Mouse (Mus musculus) CH12.LX (cell line): ENCODE measurements around the gene Camta1.

Experiments used
- BHLHE40 ChIP-seq: IDR thresholded peaks from 2 replicates; pipeline ENCODE4 v1.6.1; 2011; ENCODE audit warnings: mild to moderate bottlenecking, low read depth, low read length, improper control_type of control experiment
- CHD2 ChIP-seq: IDR thresholded peaks from 2 replicates; pipeline ENCODE4 v1.6.1; 2011; ENCODE audit warnings: low read length, improper control_type of control experiment
- CTCF ChIP-seq, 2 experiments: IDR thresholded peaks in 1 of 2; conservative IDR thresholded peaks in 1 of 2; 2 replicates each; pipeline ENCODE4 v1.5.1; 2011 to 2012; ENCODE audit warnings: low read depth in 2 of 2, low read length in 2 of 2, improper control_type of control experiment in 1 of 2, inconsistent platforms in 1 of 2, mild to moderate bottlenecking in 1 of 2, moderate library complexity in 1 of 2
- E2F4 ChIP-seq: IDR thresholded peaks from 2 replicates; pipeline ENCODE4 v1.6.1; 2011; ENCODE audit warnings: low read depth, low read length, improper control_type of control experiment; ENCODE audit not compliant: insufficient replicate concordance
- EP300 ChIP-seq: IDR thresholded peaks from 2 replicates; pipeline ENCODE4 v1.6.1; 2011; ENCODE audit warnings: low read length, improper control_type of control experiment
- MAX ChIP-seq: IDR thresholded peaks from 2 replicates; pipeline ENCODE4 v1.6.1; 2011; ENCODE audit warnings: low read length, improper control_type of control experiment
- MYC ChIP-seq: IDR thresholded peaks from 2 replicates; pipeline ENCODE4 v1.6.1; 2011; ENCODE audit warnings: low read depth, mild to moderate bottlenecking, improper control_type of control experiment, low read length
- NRF1 ChIP-seq: IDR thresholded peaks from 2 replicates; pipeline ENCODE4 v1.6.1; 2014; ENCODE audit warnings: low read depth, mild to moderate bottlenecking, inconsistent platforms, low read length, improper control_type of control experiment, moderate library complexity
- POLR2A ChIP-seq: IDR thresholded peaks from 2 replicates; pipeline ENCODE4 v1.6.1; 2011; ENCODE audit warnings: low read depth, mild to moderate bottlenecking, improper control_type of control experiment, low read length
- RCOR1 ChIP-seq: conservative IDR thresholded peaks from 2 replicates; pipeline ENCODE4 v1.6.1; 2012; ENCODE audit warnings: low read depth, mild to moderate bottlenecking, inconsistent platforms, low read length, improper control_type of control experiment
- SIN3A ChIP-seq: IDR thresholded peaks from 2 replicates; pipeline ENCODE4 v1.6.1; 2012; ENCODE audit warnings: low read length, improper control_type of control experiment, inconsistent platforms
- SMC3 ChIP-seq: IDR thresholded peaks from 2 replicates; pipeline ENCODE4 v1.6.1; 2011; ENCODE audit warnings: low read depth, low read length, improper control_type of control experiment
- TCF12 ChIP-seq: IDR thresholded peaks from 2 replicates; pipeline ENCODE4 v1.6.1; 2014; ENCODE audit warnings: low read depth, mild to moderate bottlenecking, inconsistent platforms, low read length, improper control_type of control experiment
- USF1 ChIP-seq: IDR thresholded peaks from 2 replicates; pipeline ENCODE4 v1.6.1; 2014; ENCODE audit warnings: low read depth, mild to moderate bottlenecking, inconsistent platforms, low read length, improper control_type of control experiment

GRCm38 (mm10) chr4:151059566-151059965, 802.1 kb downstream of the Camta1 start:
- no peak for TF ChIP-seq TCF12
- TF ChIP-seq SIN3A = no peak
- no peak for TF ChIP-seq RCOR1
- no peak for TF ChIP-seq NRF1
- TF ChIP-seq POLR2A = no peak
- TF ChIP-seq BHLHE40 = no peak
- no peak for TF ChIP-seq USF1
- no peak for TF ChIP-seq CHD2
- TF ChIP-seq MAX = no peak
- TF ChIP-seq MYC = no peak
- TF ChIP-seq CTCF (conservative IDR thresholded peaks at IDR 0.05 in 1 of 2, IDR thresholded peaks at IDR 0.05 in 1 of 2; ENCODE audit: low read depth in 2 of 2, low read length in 2 of 2) = no peak
- TF ChIP-seq EP300 = no peak
- no peak for TF ChIP-seq E2F4
- no peak for TF ChIP-seq SMC3
